Mouse (Mus musculus) heart, postnatal 10 days (tissue): ENCODE results near the gene Kat8. TPM values are rescaled to one million over a fixed set of nuclear protein-coding genes. Genes with fewer than 3 reads are reported as not detected.
"Not testable (repeated sequence)": the region's sequence is repeated elsewhere in the genome, so short reads cannot be mapped to it uniquely, and the experiment has no call there.

Source experiments
- DNase-seq, 2 experiments: peaks; one replicate each; pipeline ENCODE4 v3.0.0; 2021
- intact Hi-C: fragments of 180-260 bp; cut with DNase I; formaldehyde crosslinking; loops from one replicate; pipeline ENCODE4 v1.15.1; 2025
- total RNA-seq, 2 experiments: library from RNA; stranded (reverse); gene quantifications; 2 replicates each; pipeline ENCODE4 v1.2.3; 2021

The Kat8 gene
- total RNA-seq, 2 experiments from 2014 or later, result 12.7 to 14.6 TPM

GRCm38 (mm10) chr7:127929923-127930322 lies 17.6 kb downstream of the Kat8 start, which contains the start of gene Prss8:
TSS of gene Prss8 (minus strand) at chr7:127930104.
- no peak for DNase-seq
- intact Hi-C loops, result no loop called here

- no peak for DNase-seq
- intact Hi-C loops, result no loop called here
Observed at GRCm38 (mm10) chr7:127930636-127931035, 18.3 kb downstream of the Kat8 start.

- peak; percentile 32 to 41 for DNase-seq
- intact Hi-C loops, result no loop called here
Observed at GRCm38 (mm10) chr7:127931351-127932135, 19.2 kb downstream of the Kat8 start.

GRCm38 (mm10) chr7:127932273-127933031 lies 20.1 kb downstream of the Kat8 start:
- intact Hi-C loops, result no loop called here
- no peak for DNase-seq

GRCm38 (mm10) chr7:127934075-127934474 lies 21.8 kb downstream of the Kat8 start:
- intact Hi-C loops, result no loop called here
- DNase-seq, result no peak

- DNase-seq, result peak; percentile 98
- intact Hi-C loops, result loop anchor here (1.0 to 5.0 kb wide), 2 partner anchors 135 to 163 kb away; partner anchors contain the start of gene Hsd3b7
Observed at GRCm38 (mm10) chr7:127935028-127935722, 22.9 kb downstream of the Kat8 start.

- intact Hi-C loops, result loop anchor here (1.0 to 5.0 kb wide), 2 partner anchors 135 to 163 kb away; partner anchors contain the start of gene Hsd3b7
- no peak for DNase-seq
Observed at GRCm38 (mm10) chr7:127935748-127936159, 23.4 kb downstream of the Kat8 start.

- DNase-seq, result no peak
- intact Hi-C loops, result loop anchor here (5.0 kb wide), 1 partner anchor 164 kb away; no protein-coding TSS in a partner anchor
Observed at GRCm38 (mm10) chr7:127936216-127936884, 24.0 kb downstream of the Kat8 start.

- intact Hi-C loops, DNase-seq: not testable (repeated sequence)
Observed at GRCm38 (mm10) chr7:127942097-127942496, 29.8 kb downstream of the Kat8 start.

- intact Hi-C loops, result no loop called here
- DNase-seq, result peak; percentile 53 to 54
Observed at GRCm38 (mm10) chr7:127944614-127945013, 32.3 kb downstream of the Kat8 start.

GRCm38 (mm10) chr7:127946470-127947023 lies 34.2 kb downstream of the Kat8 start, which contains the start of gene Prss36:
TSS of gene Prss36 (minus strand) at chr7:127946725.
- no peak for DNase-seq
- intact Hi-C loops, result no loop called here

- intact Hi-C loops, result no loop called here
Observed at GRCm38 (mm10) chr7:127952864-127953581, 40.7 kb downstream of the Kat8 start.

GRCm38 (mm10) chr7:127959364-127959763 lies 47.0 kb downstream of the Kat8 start:
- DNase-seq, result no peak
- intact Hi-C loops, result no loop called here

More at GRCm38 (mm10) chr7:127952864-127953581, 40.7 kb downstream of the Kat8 start:
- DNase-seq, result no peak

- DNase-seq, result peak; percentile 24 to 32
- intact Hi-C loops, result no loop called here
Observed at GRCm38 (mm10) chr7:127966371-127966918, 54.1 kb downstream of the Kat8 start.

GRCm38 (mm10) chr7:127967004-127967921 lies 54.9 kb downstream of the Kat8 start, which contains the start of gene Fus:
TSS of gene Fus (plus strand) at chr7:127967457.
- DNase-seq, result peak; percentile 96 to 98
- intact Hi-C loops, result no loop called here

- intact Hi-C loops, result no loop called here
- peak; percentile 85 to 88 for DNase-seq
Observed at GRCm38 (mm10) chr7:127967922-127968828, 55.9 kb downstream of the Kat8 start.
